Comparison of ENCODE assay signal across 14 mouse cellular contexts in the genomic region with DNA sequence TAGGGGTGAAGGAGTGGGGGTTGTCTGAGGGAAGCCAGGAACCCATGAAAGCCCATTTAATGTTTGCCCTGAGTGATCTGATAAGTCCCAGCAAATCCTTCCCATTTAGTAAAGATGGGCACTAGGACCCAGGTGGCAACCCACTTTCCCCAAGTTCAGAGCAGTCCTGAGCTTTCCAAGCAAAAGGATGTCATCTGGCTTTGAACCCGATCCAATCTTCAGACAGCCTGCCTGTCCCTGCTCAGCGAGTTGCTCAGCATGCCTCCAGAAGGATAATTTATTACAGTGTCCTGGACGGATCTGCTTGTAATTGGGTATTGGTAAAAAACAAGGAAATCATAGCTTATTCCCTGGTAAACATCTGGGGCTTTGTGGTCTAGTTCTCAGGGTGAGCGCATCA. TPM values are rescaled to one million over a fixed set of nuclear protein-coding genes. Genes with fewer than 3 reads are reported as not detected.
DNase-seq lines count a peak whose midpoint lies in the region.
"Had no signal": no experiment of that assay in that cellular context is flagged by ENCODE, and none has a peak within 500 bp of the region (broad histone marks: within the 10 kb centered on the region; RNA-seq: fewer than 3 reads in every experiment).

No protein-coding gene starts in this region.

- peak; percentile 11 for DNase-seq in cerebellum, adult 9-10 months
- no peak for DNase-seq in cerebellum, adult 8-10 months
- DNase-seq in layer of hippocampus, adult 18-20 months (ENCODE audit: low spot score in 2 of 2) = peak; percentile 30 to 78
- no peak for DNase-seq in layer of hippocampus, adult 9-10 months (ENCODE audit: low spot score)
- peak; percentile 9 for DNase-seq in cerebellum, adult 9-11 months
- DNase-seq in layer of hippocampus, adult 9-11 months = peak; percentile 63
- no peak for DNase-seq in urinary bladder, postnatal 10 days (ENCODE audit: low spot score)
- DNase-seq: adrenal gland, adult 8-10 months; gastrocnemius, adult 2 months; heart, adult 2 months; kidney, adult 18-20 months; kidney, postnatal 10 days; liver, embryonic 13.5 days; thymus, postnatal 25 days had no signal

RNA-seq across cellular contexts. Expression of gene Gpr12, which starts 45.9 kb away (rescaled TPM):
- 10 to 100 TPM; 33.5 to 37.5 TPM for total RNA-seq in layer of hippocampus, adult 18-20 months (2021)
- total RNA-seq: gastrocnemius, adult 2 months; heart, adult 2 months had no signal

Comparison
In these comparisons a context has a peak if more than half of its experiments do, and no peak if none do; other contexts are left out.
1. DNase-seq: peak in cerebellum, adult 9-10 months (single experiment), layer of hippocampus, adult 18-20 months (2 of 2), cerebellum, adult 9-11 months (single experiment) and layer of hippocampus, adult 9-11 months (single experiment); none in cerebellum, adult 8-10 months (single experiment), layer of hippocampus, adult 9-10 months (single experiment) and urinary bladder, postnatal 10 days (single experiment).